Mouse (Mus musculus): Measurements from ENCODE around the gene Cyp4f39.

- TF ChIP-seq USF1 (IDR thresholded peaks at IDR 0.05; ENCODE audit: low read depth) (no peak), MYOG (IDR thresholded peaks at IDR 0.05; ENCODE audit: control insufficient read depth in 1 of 3, insufficient read depth in 1 of 3, insufficient read length in 2 of 3, low read depth in 2 of 3) (no peak), POLR2A (IDR thresholded peaks at IDR 0.05; ENCODE audit: insufficient read length, low read depth) (no peak), CEBPB (IDR thresholded peaks at IDR 0.05; ENCODE audit: insufficient read depth, poor library complexity, severe bottlenecking) (no peak), TCF12 (IDR thresholded peaks at IDR 0.05; ENCODE audit: insufficient read depth, poor library complexity, severe bottlenecking) (no peak), E2F4 (IDR thresholded peaks at IDR 0.05; ENCODE audit: insufficient read depth) (no peak), POLR2AphosphoS2 (IDR thresholded peaks at IDR 0.05; ENCODE audit: insufficient read length, low read depth) (no peak), MAX (IDR thresholded peaks at IDR 0.05; ENCODE audit: low read depth) (no peak), MYOD1 (IDR thresholded peaks at IDR 0.05; ENCODE audit: control insufficient read depth in 1 of 3, insufficient read length in 2 of 3, low read depth in 2 of 3) (no peak), SRF (IDR thresholded peaks at IDR 0.05; ENCODE audit: control insufficient read depth, insufficient read length, low read depth) (no peak), TCF3 (IDR thresholded peaks at IDR 0.05; ENCODE audit: insufficient read length, low read depth) (no peak), REST (IDR thresholded peaks at IDR 0.05; ENCODE audit: insufficient read depth, insufficient read length) (no peak)
Observed at GRCm38 (mm10) chr17:32477204-32477603, 24.7 kb downstream of the Cyp4f39 start.
